Mouse (Mus musculus): ENCODE data around the gene Nrg4. TPM values are rescaled to one million over a fixed set of nuclear protein-coding genes. Genes with fewer than 3 reads are reported as not detected.

Gene Nrg4
- polyA plus RNA-seq, 2 experiments = 1.1 to 1.6 TPM

DNA sequence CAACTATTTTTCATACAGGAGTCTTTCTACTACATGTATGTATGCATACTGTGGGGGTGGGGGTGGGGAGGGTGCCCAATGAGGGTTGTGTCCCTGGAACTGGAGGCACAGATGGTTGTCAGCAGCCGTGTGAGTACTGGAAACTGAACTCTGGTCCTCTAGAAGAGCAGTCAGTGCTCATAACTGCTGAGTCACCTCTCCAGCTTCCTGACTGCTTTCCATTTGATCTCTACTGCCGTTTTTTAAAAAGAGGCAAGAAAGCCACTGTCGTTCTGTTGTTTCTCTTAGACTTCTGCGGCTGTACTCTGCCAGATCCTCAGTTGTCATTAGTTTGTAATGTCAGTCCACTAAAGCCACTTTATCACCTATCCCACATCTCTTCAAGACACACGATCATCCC, 19.1 kb downstream of the Nrg4 start:
- H3K36me3 ChIP-seq (ENCODE audit: control insufficient read depth, insufficient read depth, low read length) = no peaks in the 10 kb centered on the region
- 59% methylated on average over 5 of the region's 5 CpGs for WGBS
- H3K27me3 ChIP-seq (ENCODE audit: control insufficient read depth, insufficient read depth, low read length) = no peaks in the 10 kb centered on the region
- no peaks in the 10 kb centered on the region for H3K9me3 ChIP-seq (ENCODE audit: control insufficient read depth, low read length)
- no peak overlapping the region for H3K4me3 ChIP-seq (replicated peaks; ENCODE audit: low read length)
- DNase-seq (ENCODE audit: low spot score) = no peak
- ATAC-seq (ENCODE audit: low FRiP score, low read depth) = no peak
- no peaks in the 10 kb centered on the region for H3K4me1 ChIP-seq (ENCODE audit: control insufficient read depth, insufficient read depth, low read length)
- no peak overlapping the region for H3K9ac ChIP-seq (ENCODE audit: low read depth, low read length, severe bottlenecking)
- H3K27ac ChIP-seq (replicated peaks; ENCODE audit: low read depth, low read length) = no peak overlapping the region
- TF ChIP-seq POLR2A (IDR thresholded peaks at IDR 0.05; ENCODE audit: borderline replicate concordance, extremely low read depth, insufficient read depth, insufficient read length) = no peak
- no peak overlapping the region for H3K4me2 ChIP-seq (replicated peaks; ENCODE audit: low read depth, low read length, severe bottlenecking)

DNA sequence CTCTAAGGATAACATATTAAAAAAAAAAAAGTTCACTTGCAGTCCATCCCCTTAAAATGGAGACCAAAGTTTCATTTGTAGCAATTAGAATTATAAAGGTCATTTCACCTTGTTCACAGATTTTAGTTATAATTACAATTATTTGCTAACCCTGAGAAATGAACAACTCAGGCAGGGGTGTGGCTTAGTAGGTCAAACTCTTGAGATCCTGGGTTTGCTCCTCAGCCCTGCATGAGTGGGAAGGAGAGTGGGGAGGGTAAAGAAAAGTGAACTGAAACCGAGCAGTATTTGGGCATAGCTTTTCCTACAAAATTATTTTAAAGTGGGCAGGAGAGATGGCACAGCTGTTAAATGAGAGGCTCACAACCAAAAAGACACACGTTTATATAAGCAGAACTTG, 19.6 kb downstream of the Nrg4 start:
- H3K27ac ChIP-seq (replicated peaks; ENCODE audit: low read depth, low read length) = no peak overlapping the region
- TF ChIP-seq POLR2A (IDR thresholded peaks at IDR 0.05; ENCODE audit: borderline replicate concordance, extremely low read depth, insufficient read depth, insufficient read length) = no peak
- H3K4me1 ChIP-seq (ENCODE audit: control insufficient read depth, insufficient read depth, low read length) = no peaks in the 10 kb centered on the region
- no peaks in the 10 kb centered on the region for H3K27me3 ChIP-seq (ENCODE audit: control insufficient read depth, insufficient read depth, low read length)
- no peak overlapping the region for H3K4me3 ChIP-seq (replicated peaks; ENCODE audit: low read length)
- H3K4me2 ChIP-seq (replicated peaks; ENCODE audit: low read depth, low read length, severe bottlenecking) = no peak overlapping the region
- DNase-seq (ENCODE audit: low spot score) (no peak), ATAC-seq (ENCODE audit: low FRiP score, low read depth) (no peak)
- no peak overlapping the region for H3K9ac ChIP-seq (ENCODE audit: low read depth, low read length, severe bottlenecking)
- 68% methylated on average over 2 of the region's 2 CpGs for WGBS
- no peaks in the 10 kb centered on the region for H3K36me3 ChIP-seq (ENCODE audit: control insufficient read depth, insufficient read depth, low read length)
- no peaks in the 10 kb centered on the region for H3K9me3 ChIP-seq (ENCODE audit: control insufficient read depth, low read length)

DNA sequence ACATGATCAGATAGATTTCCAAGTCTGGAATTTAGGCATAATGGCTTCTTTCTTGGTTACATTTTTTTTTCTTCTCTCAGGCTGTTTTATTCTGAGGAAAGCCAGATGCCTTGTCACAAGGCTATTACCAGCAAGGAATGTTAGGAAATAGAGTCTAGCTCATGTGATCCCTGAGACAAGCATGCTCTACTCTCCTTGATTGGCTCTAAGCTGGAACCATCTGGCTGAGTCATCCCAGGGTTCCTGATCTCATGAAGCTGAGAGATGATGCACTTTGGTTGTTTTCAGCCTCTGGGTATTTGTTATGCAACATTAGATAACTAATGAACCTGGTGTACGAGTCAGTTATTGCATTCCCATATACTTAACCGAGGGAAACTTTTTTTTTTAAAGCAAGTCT, 30.4 kb downstream of the Nrg4 start:
- Histone ChIP-seq H3K36me3 (ENCODE audit: control insufficient read depth, insufficient read depth, low read length) (no peaks in the 10 kb centered on the region), H3K9ac (ENCODE audit: low read depth, low read length, severe bottlenecking) (no peak overlapping the region), H3K27me3 (ENCODE audit: control insufficient read depth, insufficient read depth, low read length) (no peaks in the 10 kb centered on the region), H3K27ac (replicated peaks; ENCODE audit: low read depth, low read length) (no peak overlapping the region), H3K4me3 (replicated peaks; ENCODE audit: low read length) (no peak overlapping the region), H3K4me2 (replicated peaks; ENCODE audit: low read depth, low read length, severe bottlenecking) (no peak overlapping the region), H3K9me3 (ENCODE audit: control insufficient read depth, low read length) (no peaks in the 10 kb centered on the region), H3K4me1 (ENCODE audit: control insufficient read depth, insufficient read depth, low read length) (no peaks in the 10 kb centered on the region)
- ATAC-seq (ENCODE audit: low FRiP score, low read depth) = no peak
- no peak for TF ChIP-seq POLR2A (IDR thresholded peaks at IDR 0.05; ENCODE audit: borderline replicate concordance, extremely low read depth, insufficient read depth, insufficient read length)
- 52% methylated on average over 2 of the region's 2 CpGs for WGBS
- DNase-seq (ENCODE audit: low spot score) = no peak

DNA sequence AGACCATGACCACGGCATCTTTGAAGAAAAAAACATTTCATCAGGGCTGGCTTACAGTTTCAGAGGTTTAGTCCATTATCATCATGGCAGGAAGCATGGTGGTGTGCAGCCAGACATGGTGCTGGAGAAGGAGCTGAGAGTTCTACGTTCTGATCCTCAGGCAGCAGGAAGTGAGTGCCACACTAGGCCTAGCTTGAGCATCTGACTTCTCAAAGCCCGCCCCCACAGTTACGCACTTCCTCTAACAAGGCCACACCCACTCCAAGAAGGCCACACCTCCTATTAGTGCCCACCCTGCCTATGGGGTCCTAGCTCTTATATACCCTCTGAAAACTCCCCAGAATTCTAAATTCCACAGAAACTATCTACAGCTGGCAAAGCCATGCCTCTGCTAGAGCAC, 34.7 kb downstream of the Nrg4 start:
- no peak for TF ChIP-seq POLR2A (IDR thresholded peaks at IDR 0.05; ENCODE audit: borderline replicate concordance, extremely low read depth, insufficient read depth, insufficient read length)
- no peaks in the 10 kb centered on the region for H3K4me1 ChIP-seq (ENCODE audit: control insufficient read depth, insufficient read depth, low read length)
- H3K27ac ChIP-seq (replicated peaks; ENCODE audit: low read depth, low read length) = no peak overlapping the region
- no peak overlapping the region for H3K9ac ChIP-seq (ENCODE audit: low read depth, low read length, severe bottlenecking)
- H3K27me3 ChIP-seq (ENCODE audit: control insufficient read depth, insufficient read depth, low read length) = no peaks in the 10 kb centered on the region
- WGBS = 92% methylated on average over 4 of the region's 4 CpGs
- no peak for ATAC-seq (ENCODE audit: low FRiP score, low read depth)
- no peak overlapping the region for H3K4me2 ChIP-seq (replicated peaks; ENCODE audit: low read depth, low read length, severe bottlenecking)
- DNase-seq (ENCODE audit: low spot score) = no peak
- H3K36me3 ChIP-seq (ENCODE audit: control insufficient read depth, insufficient read depth, low read length) = no peaks in the 10 kb centered on the region
- no peaks in the 10 kb centered on the region for H3K9me3 ChIP-seq (ENCODE audit: control insufficient read depth, low read length)
- H3K4me3 ChIP-seq (replicated peaks; ENCODE audit: low read length) = no peak overlapping the region

DNA sequence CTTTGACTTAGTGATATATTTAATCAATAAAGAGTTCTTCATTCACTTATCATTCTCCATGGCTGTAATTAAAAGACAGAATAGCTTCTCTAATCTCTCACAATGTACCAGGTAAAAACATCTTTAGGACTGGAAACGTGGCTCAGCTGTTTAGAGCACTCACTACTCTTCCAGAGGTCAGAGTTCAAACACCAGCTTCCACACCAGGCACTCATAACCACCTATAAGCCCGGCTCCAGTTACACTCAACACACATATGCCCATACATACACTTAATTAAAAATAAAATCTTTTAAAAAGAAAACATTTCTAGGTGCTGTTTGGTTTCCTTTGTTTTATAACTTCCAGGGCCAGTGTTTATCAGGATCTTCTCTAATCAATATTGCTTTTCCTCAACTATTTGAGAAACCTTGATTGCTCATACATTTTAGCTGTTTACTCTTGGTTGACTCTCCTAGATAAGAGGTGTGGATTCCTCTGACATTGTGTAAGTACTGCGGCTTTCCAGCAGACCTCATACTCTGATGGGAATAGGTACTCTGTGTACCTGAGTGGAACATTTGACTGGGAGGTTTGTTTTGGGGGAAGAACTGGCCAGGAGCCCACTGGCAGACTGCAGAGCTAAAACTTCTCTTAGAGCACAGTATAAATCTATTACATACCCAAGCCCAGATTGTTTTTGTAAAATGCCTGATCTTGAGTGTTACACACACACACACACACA, 37.0 kb downstream of the Nrg4 start:
- 48% methylated on average over 3 of the region's 3 CpGs for WGBS
- no peak overlapping the region for H3K9ac ChIP-seq (ENCODE audit: low read depth, low read length, severe bottlenecking)
- H3K4me3 ChIP-seq (replicated peaks; ENCODE audit: low read length) = no peak overlapping the region
- no peaks in the 10 kb centered on the region for H3K36me3 ChIP-seq (ENCODE audit: control insufficient read depth, insufficient read depth, low read length)
- no peaks in the 10 kb centered on the region for H3K4me1 ChIP-seq (ENCODE audit: control insufficient read depth, insufficient read depth, low read length)
- no peak for TF ChIP-seq POLR2A (IDR thresholded peaks at IDR 0.05; ENCODE audit: borderline replicate concordance, extremely low read depth, insufficient read depth, insufficient read length)
- DNase-seq (ENCODE audit: low spot score) (no peak), ATAC-seq (ENCODE audit: low FRiP score, low read depth) (no peak)
- H3K27me3 ChIP-seq (ENCODE audit: control insufficient read depth, insufficient read depth, low read length) = no peaks in the 10 kb centered on the region
- no peaks in the 10 kb centered on the region for H3K9me3 ChIP-seq (ENCODE audit: control insufficient read depth, low read length)
- no peak overlapping the region for H3K4me2 ChIP-seq (replicated peaks; ENCODE audit: low read depth, low read length, severe bottlenecking)
- H3K27ac ChIP-seq (replicated peaks; ENCODE audit: low read depth, low read length) = no peak overlapping the region

Data from limb, embryonic 14.5 days (tissue).